Mouse (Mus musculus) E14TG2a.4 (cell line): ENCODE data around the gene Mansc4.

ENCODE experiments used
- CTCF ChIP-seq: conservative IDR thresholded peaks from 2 replicates; pipeline ENCODE4 v1.5.1; 2014; ENCODE audit warnings: low read length
- NANOG ChIP-seq: IDR thresholded peaks from 2 replicates; pipeline ENCODE4 v1.6.1; 2014; ENCODE audit warnings: borderline replicate concordance, low read length, mixed read lengths
- POU5F1 ChIP-seq: IDR thresholded peaks from 2 replicates; pipeline ENCODE4 v1.6.1; 2014; ENCODE audit warnings: low read length, borderline replicate concordance

DNA sequence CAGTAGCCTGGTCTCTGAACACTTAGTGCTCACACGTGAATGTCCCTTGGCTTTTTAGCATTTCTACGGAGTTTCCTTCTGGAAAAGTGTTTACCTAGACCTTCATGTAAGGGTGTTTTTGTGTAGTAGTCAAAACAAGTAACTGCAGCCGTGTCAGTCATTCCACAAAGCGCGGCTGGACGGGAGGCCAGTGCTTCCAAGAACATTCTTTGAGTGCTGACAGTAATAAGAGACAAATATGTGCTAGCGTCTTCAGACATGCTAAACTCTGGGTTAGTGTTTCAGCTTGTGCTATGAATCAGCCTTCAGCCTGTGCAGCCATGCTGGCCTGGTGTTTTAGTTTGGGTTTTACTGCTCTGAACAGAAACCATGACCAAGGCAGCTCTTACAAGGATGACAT, 24.1 kb downstream of the Mansc4 start:
- TF ChIP-seq CTCF (no peak), NANOG (no peak), POU5F1 (no peak)
